Mouse (Mus musculus) mature B cell (primary cell): ENCODE measurements around the gene Rab24.

Experiments used
- in situ Hi-C: fragments of 300-500 bp; cut with MboI; formaldehyde crosslinking; loops from 2 replicates; pipeline ENCODE4 v1.14.3; 2019

The Rab24 gene

DNA sequence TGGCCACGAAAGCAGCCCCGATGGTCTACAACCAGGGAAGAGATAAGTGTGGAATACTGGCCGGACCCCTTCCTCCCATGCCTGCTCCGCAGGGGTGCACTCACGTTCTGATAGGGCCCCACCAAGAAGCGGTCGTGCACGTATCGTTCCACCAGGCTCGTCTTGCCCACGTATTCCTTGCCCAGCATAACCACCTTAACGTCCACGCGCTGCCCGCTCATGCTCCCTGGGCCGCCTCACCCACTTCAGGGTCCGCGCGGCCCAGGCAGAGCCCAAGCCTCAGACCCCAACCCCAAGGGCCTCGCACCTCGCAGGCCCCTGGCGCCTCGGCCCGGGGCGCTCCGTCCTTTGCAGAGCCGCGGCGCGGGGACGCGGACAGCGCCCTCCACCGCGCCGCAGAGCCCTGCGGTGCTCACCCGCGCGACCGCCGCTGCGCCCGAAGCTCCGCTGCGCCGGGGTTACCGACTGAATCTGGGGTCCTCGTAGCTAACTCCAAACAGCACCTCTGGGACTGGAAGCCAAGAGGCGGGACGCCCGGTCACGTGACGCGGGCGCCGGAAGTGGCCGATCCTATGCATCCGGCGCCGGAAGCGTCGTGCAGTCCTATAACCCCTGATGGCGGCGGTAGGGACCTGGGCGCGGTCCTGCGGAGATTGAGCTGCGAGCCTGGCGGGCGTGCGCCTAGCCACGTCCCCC, at the start of gene Rab24:
Rab24 (minus strand) TSS at position 513 of the 696 bp plus-strand sequence.
- in situ Hi-C loops: no loop called here

GRCm38 (mm10) chr13:55371007-55371681, 49.4 kb upstream of the Rab24 start:
- in situ Hi-C loops: no loop called here

GRCm38 (mm10) chr13:55370234-55370633, 48.5 kb upstream of the Rab24 start:
- in situ Hi-C loops: no loop called here

- in situ Hi-C loops: no loop called here
Observed at GRCm38 (mm10) chr13:55369531-55370114, 47.9 kb upstream of the Rab24 start, which contains the start of gene Rgs14. Gene Rgs14, plus strand, starts transcription at chr13:55369732.

DNA sequence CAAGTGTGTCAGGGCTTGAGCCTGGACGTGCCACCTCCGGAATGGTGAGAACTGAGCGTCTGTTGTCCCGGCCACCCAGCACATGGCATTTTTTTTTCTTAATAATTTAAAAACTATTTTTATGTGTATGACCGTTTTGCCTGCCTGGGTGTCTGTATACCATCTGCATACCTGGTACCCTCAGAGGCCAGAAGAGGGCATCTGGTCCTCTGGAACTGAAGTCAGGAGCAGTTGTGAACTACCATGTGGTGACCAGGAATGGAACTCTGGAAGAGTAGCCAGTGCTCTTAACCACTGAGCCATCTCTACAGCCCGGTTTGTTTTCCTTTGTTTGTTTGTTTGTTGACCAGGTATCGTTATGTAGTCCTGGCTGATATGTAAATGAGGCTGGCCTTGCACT, 46.7 kb upstream of the Rab24 start:
- in situ Hi-C loops: no loop called here

- in situ Hi-C loops: no loop called here
Observed at GRCm38 (mm10) chr13:55362453-55363060, 40.8 kb upstream of the Rab24 start, which contains the start of gene Lman2. Gene Lman2, minus strand, starts transcription at chr13:55362783.

GRCm38 (mm10) chr13:55361974-55362452, 40.3 kb upstream of the Rab24 start:
- in situ Hi-C loops: no loop called here

DNA sequence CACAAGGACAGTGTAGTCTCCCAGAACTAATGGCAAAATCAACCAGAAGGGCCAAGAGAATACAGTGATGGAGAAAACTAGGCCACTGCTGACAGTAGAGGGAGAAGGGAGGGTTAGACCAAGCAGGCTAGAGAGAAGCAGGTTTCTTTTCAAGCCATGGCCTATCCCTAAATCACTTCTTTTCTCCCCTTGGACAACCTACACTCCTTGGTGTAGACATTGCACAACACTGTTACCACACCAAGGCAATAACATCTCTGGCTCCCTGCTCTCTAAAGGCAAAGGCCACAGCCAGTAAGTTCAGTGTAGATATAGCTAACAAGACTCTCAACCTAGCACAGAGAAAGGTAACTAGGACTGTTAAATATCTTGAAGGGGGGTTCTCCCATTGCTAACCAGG, 39.4 kb upstream of the Rab24 start:
- in situ Hi-C loops: no loop called here

- in situ Hi-C loops: no loop called here
Observed at GRCm38 (mm10) chr13:55346745-55347144, 25.0 kb upstream of the Rab24 start.

DNA sequence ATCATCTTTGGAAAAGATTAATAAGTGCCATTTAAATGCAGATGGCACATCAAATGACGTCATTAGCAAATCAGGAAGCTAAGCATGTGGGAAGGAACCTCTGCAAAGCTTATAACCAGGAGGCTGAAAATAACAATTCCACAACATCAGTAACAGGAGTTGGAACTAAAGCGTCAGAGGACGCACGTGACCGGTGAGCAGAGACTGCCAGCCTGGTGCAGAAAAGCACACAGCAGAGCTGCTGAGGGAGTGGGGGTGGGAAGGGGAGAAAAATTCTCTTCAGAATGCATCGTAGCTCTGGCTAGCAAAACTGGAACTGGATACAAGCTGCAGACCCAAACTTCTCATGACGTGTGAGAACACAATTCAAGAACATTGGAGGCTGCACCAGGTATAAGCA, 22.5 kb upstream of the Rab24 start:
- in situ Hi-C loops: no loop called here

GRCm38 (mm10) chr13:55342469-55342868, 20.7 kb upstream of the Rab24 start:
- in situ Hi-C loops: no loop called here

DNA sequence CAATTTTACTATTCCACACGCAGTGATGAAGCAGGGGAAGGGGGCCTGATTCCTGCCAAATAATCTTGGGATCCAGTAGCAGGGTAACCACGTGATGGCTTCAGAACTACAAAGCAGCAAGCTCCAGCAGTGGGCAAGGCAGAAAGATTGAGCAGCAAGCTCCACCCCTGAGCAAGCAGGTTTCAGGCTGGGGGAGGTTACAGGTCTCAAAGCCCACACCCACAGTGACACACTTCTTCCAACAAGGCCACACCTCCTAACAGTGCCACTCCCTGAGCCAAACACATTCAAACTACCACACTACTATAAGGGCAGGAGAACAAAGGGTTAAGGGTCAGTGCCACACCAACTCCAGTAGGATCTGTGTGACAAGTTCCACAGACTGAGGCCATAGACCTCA, 17.5 kb upstream of the Rab24 start:
- in situ Hi-C loops: no loop called here

GRCm38 (mm10) chr13:55338131-55339054, 16.6 kb upstream of the Rab24 start:
- in situ Hi-C loops: no loop called here

- in situ Hi-C loops: no loop called here
Observed at GRCm38 (mm10) chr13:55337341-55337975, 15.7 kb upstream of the Rab24 start.

GRCm38 (mm10) chr13:55335701-55336100, 14.0 kb upstream of the Rab24 start:
- in situ Hi-C loops: no loop called here

DNA sequence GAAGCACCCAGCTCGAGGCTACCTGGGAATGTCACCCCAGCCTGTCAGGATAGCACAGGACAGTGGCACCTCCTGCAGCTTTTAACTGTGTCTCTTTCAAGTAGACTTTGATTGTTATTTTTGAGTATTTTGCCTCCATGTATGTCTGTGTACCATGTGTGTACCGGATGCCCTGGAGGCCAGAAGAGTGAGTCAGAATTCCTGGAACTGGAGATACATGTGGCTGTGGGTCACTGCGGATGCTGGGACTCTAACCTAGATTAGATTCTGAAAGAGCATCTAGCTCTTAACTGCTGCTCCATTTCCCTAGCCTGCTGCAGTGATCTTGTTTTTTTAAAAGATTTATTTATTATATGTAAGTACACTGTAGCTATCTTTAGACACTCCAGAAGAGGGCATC, 10.6 kb upstream of the Rab24 start:
- in situ Hi-C loops: no loop called here

GRCm38 (mm10) chr13:55330567-55331400, 9.0 kb upstream of the Rab24 start:
- in situ Hi-C loops: no loop called here

DNA sequence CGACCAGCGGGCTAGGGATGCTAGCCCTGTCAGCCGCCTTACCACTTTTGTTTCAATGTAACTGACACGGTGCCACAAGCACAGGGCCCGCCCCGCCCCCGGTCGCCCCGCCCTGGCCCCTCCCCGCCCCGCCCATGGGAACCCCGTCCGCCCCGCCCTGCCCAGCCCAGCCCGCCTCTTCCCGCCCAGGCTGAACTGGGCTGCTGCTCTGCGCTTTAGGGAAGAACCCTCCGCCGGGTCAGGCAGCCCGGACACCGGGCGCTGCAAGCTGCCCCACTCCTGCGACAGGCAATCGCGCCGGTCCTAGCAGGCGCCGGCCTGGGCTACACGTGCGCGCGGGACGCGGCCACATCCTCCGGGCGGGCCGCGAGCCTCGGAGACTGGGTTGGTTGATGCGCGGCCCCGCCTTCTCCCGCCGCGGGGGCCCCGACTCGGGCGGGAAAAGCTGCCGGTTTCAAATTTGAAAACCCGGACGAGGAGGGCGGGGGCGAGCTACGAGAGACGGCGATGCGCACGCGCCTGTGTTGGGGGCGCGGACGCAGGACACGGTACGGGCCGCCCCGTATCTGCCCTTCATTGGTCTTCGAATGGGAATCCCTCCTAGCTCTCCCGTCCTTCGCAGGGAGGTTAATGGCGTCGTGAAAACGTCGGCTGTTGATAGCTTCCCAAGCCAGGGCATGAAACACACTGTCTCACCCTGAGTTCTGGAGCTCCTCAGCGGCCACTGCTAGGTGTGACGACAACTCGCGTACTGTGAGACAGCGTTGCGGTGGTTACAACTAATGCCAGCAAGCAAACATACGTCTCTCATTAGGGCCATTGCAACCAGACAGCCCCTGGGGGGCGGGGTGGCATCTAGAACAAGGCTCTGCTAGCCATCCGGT, 8.2 kb upstream of the Rab24 start, which contains the start of gene Mxd3:
Mxd3 (minus strand) TSS at position 141 of the 884 bp plus-strand sequence.
- in situ Hi-C loops: no loop called here
